Mouse (Mus musculus): ENCODE measurements at regions not wholly inside any gene's neighbourhood (a gene's known extent, or its start where the extent isn't known, plus 50 kb on each side); places are given as distances from the start of the nearest gene placed in this dataset.

DNA sequence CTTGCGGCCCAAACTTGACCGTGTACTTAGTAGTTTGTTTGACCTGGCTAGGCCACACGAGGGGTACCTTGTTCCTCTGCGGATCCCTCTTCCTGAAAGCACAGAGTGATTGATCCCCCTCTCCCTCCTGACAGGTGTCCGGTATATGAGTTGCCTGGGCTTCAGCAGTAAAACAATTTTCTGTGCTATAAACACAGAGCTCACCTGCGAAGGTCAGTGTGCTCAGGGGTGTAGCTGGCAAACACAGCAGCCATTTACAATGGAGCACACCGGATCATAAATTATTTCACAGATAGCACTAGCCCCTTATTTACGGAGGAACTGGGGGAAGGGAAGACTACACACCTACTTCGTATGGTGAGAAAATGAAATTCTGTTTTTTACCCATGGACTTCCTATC lies 92.5 kb upstream of the Klf4 start:
- no peak overlapping the region for H3K4me2 ChIP-seq (replicated peaks; ENCODE audit: low read depth)
- H3K27ac ChIP-seq (ENCODE audit: low read depth, low read length) = no peak overlapping the region
- no peak overlapping the region for H3K4me3 ChIP-seq (ENCODE audit: low read depth, low read length)
- no peak overlapping the region for H3K9ac ChIP-seq (ENCODE audit: low read depth, low read length)
- 46% methylated on average over 9 of the region's 9 CpGs for WGBS
- H3K9me3 ChIP-seq (ENCODE audit: control insufficient read depth) = no peaks in the 10 kb centered on the region
- H3K4me1 ChIP-seq (replicated peaks; ENCODE audit: control insufficient read depth, insufficient read depth, low read length) = 0 out of 2 replicates have a peak, but pooled peaks cover 4% of the 10 kb centered on the region
- no peak for TF ChIP-seq CTCF (IDR thresholded peaks at IDR 0.05; ENCODE audit: low read depth)
- ATAC-seq = peak; percentile 64; the same call in 1 of the 2 replicates
- H3K36me3 ChIP-seq (ENCODE audit: control insufficient read depth, insufficient read depth) = no peaks in the 10 kb centered on the region
- no peaks in the 10 kb centered on the region for H3K27me3 ChIP-seq (replicated peaks; ENCODE audit: control insufficient read depth, insufficient read depth, low read length)

DNA sequence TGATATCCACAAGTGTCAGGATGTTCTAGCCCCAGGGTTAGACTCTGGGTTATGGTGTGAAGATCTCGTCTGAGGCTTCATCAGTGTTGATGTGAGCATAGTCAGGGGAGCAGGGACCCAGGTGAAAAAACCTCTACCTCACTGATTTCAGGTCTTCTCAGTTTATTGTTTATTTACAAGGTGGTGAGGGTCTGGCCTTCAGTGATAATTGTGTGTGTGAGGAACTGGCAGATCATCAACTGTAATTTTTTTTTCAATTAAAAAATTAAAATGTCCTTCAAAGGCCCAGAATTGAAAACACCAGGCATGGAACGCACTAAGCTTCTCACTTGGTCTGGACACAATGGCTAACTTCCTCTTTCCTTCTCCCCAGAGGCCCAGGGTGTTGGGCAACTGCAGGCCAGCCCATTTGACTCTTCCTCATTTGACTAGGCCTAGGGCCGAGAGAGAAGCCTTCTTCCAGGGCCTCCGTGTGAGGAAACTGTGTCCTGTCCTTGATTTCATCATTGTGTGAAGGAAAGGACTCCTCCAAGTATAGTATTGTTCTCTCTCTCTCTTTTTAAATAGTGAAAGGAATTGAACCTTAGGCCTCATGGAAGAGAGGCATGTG lies 91.0 kb upstream of the Klf4 start:
- Histone ChIP-seq H3K4me3 (ENCODE audit: low read depth, low read length) (no peak overlapping the region), H3K9ac (ENCODE audit: low read depth, low read length) (no peak overlapping the region), H3K9me3 (ENCODE audit: control insufficient read depth) (no peaks in the 10 kb centered on the region), H3K4me2 (replicated peaks; ENCODE audit: low read depth) (no peak overlapping the region), H3K27ac (ENCODE audit: low read depth, low read length) (no peak overlapping the region), H3K36me3 (ENCODE audit: control insufficient read depth, insufficient read depth) (no peaks in the 10 kb centered on the region), H3K4me1 (replicated peaks; ENCODE audit: control insufficient read depth, insufficient read depth, low read length) (0 out of 2 replicates have a peak, but pooled peaks cover 4% of the 10 kb centered on the region), H3K27me3 (replicated peaks; ENCODE audit: control insufficient read depth, insufficient read depth, low read length) (0 out of 2 replicates have a peak, but pooled peaks cover 2% of the 10 kb centered on the region)
- 57% methylated on average over 4 of the region's 4 CpGs for WGBS
- ATAC-seq = no peak
- no peak for TF ChIP-seq CTCF (IDR thresholded peaks at IDR 0.05; ENCODE audit: low read depth)

DNA sequence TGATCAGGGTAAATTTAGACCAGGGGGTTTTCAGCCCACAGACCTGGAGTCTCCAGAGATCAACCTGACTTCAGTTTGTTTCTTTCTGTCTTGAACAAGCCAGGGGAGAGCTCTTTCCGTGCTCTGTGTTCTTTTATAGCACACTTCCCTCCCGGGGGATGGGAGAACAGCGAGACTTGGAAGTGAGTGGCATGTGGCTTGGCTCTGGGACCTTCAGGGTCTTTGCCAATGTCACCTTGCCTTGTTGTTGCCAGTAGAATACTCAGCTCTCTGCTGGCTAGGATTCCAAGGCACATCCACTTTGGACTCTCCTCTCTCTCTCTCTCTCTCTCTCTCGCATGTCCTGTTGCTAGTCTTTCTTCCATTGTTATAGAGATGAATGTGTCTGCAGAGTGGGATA lies 90.4 kb upstream of the Klf4 start:
- Histone ChIP-seq H3K36me3 (ENCODE audit: control insufficient read depth, insufficient read depth) (no peaks in the 10 kb centered on the region), H3K27me3 (replicated peaks; ENCODE audit: control insufficient read depth, insufficient read depth, low read length) (0 out of 2 replicates have a peak, but pooled peaks cover 3% of the 10 kb centered on the region), H3K4me3 (ENCODE audit: low read depth, low read length) (no peak overlapping the region), H3K4me2 (replicated peaks; ENCODE audit: low read depth) (no peak overlapping the region), H3K27ac (ENCODE audit: low read depth, low read length) (no peak overlapping the region), H3K9ac (ENCODE audit: low read depth, low read length) (no peak overlapping the region), H3K9me3 (ENCODE audit: control insufficient read depth) (no peaks in the 10 kb centered on the region), H3K4me1 (replicated peaks; ENCODE audit: control insufficient read depth, insufficient read depth, low read length) (0 out of 2 replicates have a peak, but pooled peaks cover 4% of the 10 kb centered on the region)
- 82% methylated on average over 4 of the region's 4 CpGs for WGBS
- no peak for ATAC-seq
- no peak for TF ChIP-seq CTCF (IDR thresholded peaks at IDR 0.05; ENCODE audit: low read depth)

DNA sequence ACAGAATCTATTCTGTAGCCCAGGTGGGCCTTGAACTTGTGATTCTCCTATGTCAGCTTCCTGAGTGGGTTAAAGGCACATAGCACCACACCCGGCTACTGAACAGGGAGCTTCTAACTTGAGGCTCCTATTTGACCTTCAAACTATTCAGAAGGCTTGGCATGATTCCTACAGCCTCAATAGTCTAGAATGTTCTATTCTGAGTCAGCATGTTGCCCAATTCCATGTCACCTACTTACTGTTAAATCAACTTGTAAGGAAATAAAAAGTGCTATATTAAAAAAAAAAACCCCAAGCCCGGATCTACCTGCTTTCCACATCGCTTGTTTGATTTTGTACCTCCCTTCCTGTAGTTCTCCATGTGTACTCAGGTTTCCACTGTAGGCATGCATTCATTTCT lies 87.6 kb upstream of the Klf4 start:
- 0 out of 2 replicates have a peak, but pooled peaks cover 3% of the 10 kb centered on the region for H3K27me3 ChIP-seq (replicated peaks; ENCODE audit: control insufficient read depth, insufficient read depth, low read length)
- no peaks in the 10 kb centered on the region for H3K9me3 ChIP-seq (ENCODE audit: control insufficient read depth)
- H3K4me1 ChIP-seq (replicated peaks; ENCODE audit: control insufficient read depth, insufficient read depth, low read length) = 0 out of 2 replicates have a peak, but pooled peaks cover 4% of the 10 kb centered on the region
- no peaks in the 10 kb centered on the region for H3K36me3 ChIP-seq (ENCODE audit: control insufficient read depth, insufficient read depth)
- 71% methylated on average over 3 of the region's 3 CpGs for WGBS
- H3K9ac ChIP-seq (ENCODE audit: low read depth, low read length) = no peak overlapping the region
- H3K4me2 ChIP-seq (replicated peaks; ENCODE audit: low read depth) = no peak overlapping the region
- TF ChIP-seq CTCF (IDR thresholded peaks at IDR 0.05; ENCODE audit: low read depth) = no peak
- no peak overlapping the region for H3K4me3 ChIP-seq (ENCODE audit: low read depth, low read length)
- no peak for ATAC-seq
- no peak overlapping the region for H3K27ac ChIP-seq (ENCODE audit: low read depth, low read length)

DNA sequence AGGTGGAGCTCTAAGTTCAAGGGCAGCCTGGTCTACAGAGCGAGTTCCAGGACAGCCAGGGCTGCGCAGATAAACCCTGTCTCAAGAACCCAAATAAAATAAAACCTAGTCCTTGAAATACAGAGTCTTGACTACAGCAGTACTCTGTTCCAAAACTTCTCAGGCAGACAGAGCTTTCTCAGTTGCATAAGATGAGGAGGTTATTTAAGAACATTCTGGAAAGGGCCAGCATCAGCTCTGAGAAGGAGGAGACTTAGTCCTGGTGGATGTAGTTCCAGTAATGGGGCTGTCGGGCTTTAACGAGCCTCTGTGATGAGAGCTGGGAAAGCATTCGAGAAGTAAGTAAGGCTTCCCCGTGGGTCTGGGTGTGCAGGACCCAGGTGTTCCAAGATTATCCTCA lies 83.5 kb upstream of the Klf4 start:
- no peak for ATAC-seq
- no peaks in the 10 kb centered on the region for H3K4me1 ChIP-seq (replicated peaks; ENCODE audit: control insufficient read depth, insufficient read depth, low read length)
- H3K27me3 ChIP-seq (replicated peaks; ENCODE audit: control insufficient read depth, insufficient read depth, low read length) = 0 out of 2 replicates have a peak, but pooled peaks cover 5% of the 10 kb centered on the region
- H3K4me3 ChIP-seq (ENCODE audit: low read depth, low read length) = no peak overlapping the region
- no peak for TF ChIP-seq CTCF (IDR thresholded peaks at IDR 0.05; ENCODE audit: low read depth)
- no peak overlapping the region for H3K9ac ChIP-seq (ENCODE audit: low read depth, low read length)
- H3K4me2 ChIP-seq (replicated peaks; ENCODE audit: low read depth) = no peak overlapping the region
- H3K9me3 ChIP-seq (ENCODE audit: control insufficient read depth) = no peaks in the 10 kb centered on the region
- 76% methylated on average over 6 of the region's 6 CpGs for WGBS
- no peaks in the 10 kb centered on the region for H3K36me3 ChIP-seq (ENCODE audit: control insufficient read depth, insufficient read depth)
- H3K27ac ChIP-seq (ENCODE audit: low read depth, low read length) = no peak overlapping the region

DNA sequence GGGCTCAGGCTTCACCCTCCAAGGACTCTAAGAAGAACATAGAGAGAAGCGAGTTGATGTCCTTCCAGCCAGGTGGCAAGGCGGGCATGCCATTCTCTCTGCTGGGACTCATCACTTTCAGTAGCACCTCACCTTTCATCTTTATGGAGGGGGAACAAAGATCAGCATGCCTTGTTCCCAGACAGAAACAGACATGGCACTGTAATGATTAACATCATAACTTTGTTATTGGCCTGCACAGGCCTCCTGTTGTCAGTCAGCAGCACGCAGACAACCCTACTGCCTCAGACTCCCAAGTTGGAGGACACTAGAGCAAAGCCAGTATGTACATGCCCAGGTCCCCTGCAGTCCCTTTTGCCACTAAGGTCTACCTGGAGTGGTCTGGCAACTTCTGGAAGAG lies 81.3 kb upstream of the Klf4 start:
- TF ChIP-seq CTCF (IDR thresholded peaks at IDR 0.05; ENCODE audit: low read depth) = no peak
- 49% methylated on average over 3 of the region's 3 CpGs for WGBS
- Histone ChIP-seq H3K4me2 (replicated peaks; ENCODE audit: low read depth) (no peak overlapping the region), H3K27ac (ENCODE audit: low read depth, low read length) (peak overlapping the region; percentile 58; the same call in 1 of the 2 replicates), H3K4me1 (replicated peaks; ENCODE audit: control insufficient read depth, insufficient read depth, low read length) (no peaks in the 10 kb centered on the region), H3K4me3 (ENCODE audit: low read depth, low read length) (no peak overlapping the region), H3K9ac (ENCODE audit: low read depth, low read length) (no peak overlapping the region), H3K36me3 (ENCODE audit: control insufficient read depth, insufficient read depth) (no peaks in the 10 kb centered on the region), H3K27me3 (replicated peaks; ENCODE audit: control insufficient read depth, insufficient read depth, low read length) (0 out of 2 replicates have a peak, but pooled peaks cover 5% of the 10 kb centered on the region), H3K9me3 (ENCODE audit: control insufficient read depth) (no peaks in the 10 kb centered on the region)
- peak; percentile 51 for ATAC-seq

Measured in intestine, postnatal 0 days (tissue).